Mouse (Mus musculus) MEL (cell line): ENCODE data around the gene P2rx1. TPM values are rescaled to one million over a fixed set of nuclear protein-coding genes. Genes with fewer than 3 reads are reported as not detected.

Source experiments
- DNase-seq: peaks from one replicate; pipeline ENCODE4 v3.0.0; 2011; ENCODE audit warnings: low read depth, low spot score
- H3K27ac ChIP-seq: 2 replicates; pipeline ENCODE4 v1.5.1; 2012; ENCODE audit warnings: low read depth, mild to moderate bottlenecking, control low read depth, low read length, moderate library complexity; ENCODE audit not compliant: control insufficient read depth
- H3K27me3 ChIP-seq, 2 experiments: fragments of 150-350 bp in 1 of 2; sonication (generic) in 1 of 2; 2 replicates each; pipeline ENCODE4 v1.6.1; 2012; ENCODE audit warnings: low read length in 2 of 2, mild to moderate bottlenecking in 2 of 2, improper control_type of control experiment in 1 of 2, moderate library complexity in 1 of 2; ENCODE audit not compliant: insufficient read depth in 2 of 2, control insufficient read depth in 1 of 2
- H3K36me3 ChIP-seq, 2 experiments: 2 replicates each; pipeline ENCODE4 v1.6.1; 2012 to 2014; ENCODE audit warnings: low read length in 2 of 2, improper control_type of control experiment in 1 of 2, inconsistent platforms in 1 of 2, mild to moderate bottlenecking in 1 of 2; ENCODE audit not compliant: insufficient read depth in 2 of 2, control insufficient read depth in 1 of 2
- H3K4me1 ChIP-seq, 2 experiments: fragments of 150-350 bp in 1 of 2; sonication (generic) in 1 of 2; 2 replicates each; pipeline ENCODE4 v1.6.1; 2012; ENCODE audit warnings: low read length in 2 of 2, improper control_type of control experiment in 1 of 2, mild to moderate bottlenecking in 1 of 2; ENCODE audit not compliant: insufficient read depth in 2 of 2, control insufficient read depth in 1 of 2
- H3K4me3 ChIP-seq, 2 experiments: fragments of 150-350 bp in 1 of 2; sonication (generic) in 1 of 2; 2 replicates each; pipeline ENCODE4 v1.5.1; 2012; ENCODE audit warnings: low read depth in 2 of 2, low read length in 2 of 2, mild to moderate bottlenecking in 2 of 2, moderate library complexity in 2 of 2, control low read depth in 1 of 2, improper control_type of control experiment in 1 of 2; ENCODE audit not compliant: control insufficient read depth in 1 of 2, insufficient read depth in 1 of 2
- H3K79me2 ChIP-seq: 2 replicates; pipeline ENCODE4 v1.6.1; 2012; ENCODE audit warnings: mild to moderate bottlenecking, low read length, moderate library complexity; ENCODE audit not compliant: control insufficient read depth, poor library complexity, insufficient read depth
- H3K9ac ChIP-seq: 2 replicates; pipeline ENCODE4 v1.6.1; 2012; ENCODE audit warnings: low read depth, mild to moderate bottlenecking, control low read depth, low read length, moderate library complexity; ENCODE audit not compliant: control insufficient read depth, poor library complexity, severe bottlenecking
- H3K9me3 ChIP-seq: fragments of 150-350 bp; sonication (generic); replicated peaks from 2 replicates; pipeline ENCODE4 v1.6.1; 2012; ENCODE audit warnings: mild to moderate bottlenecking, low read length, improper control_type of control experiment, moderate library complexity; ENCODE audit not compliant: insufficient read depth
- BHLHE40 ChIP-seq: IDR thresholded peaks from 2 replicates; pipeline ENCODE4 v1.6.1; 2012; ENCODE audit warnings: low read depth, mild to moderate bottlenecking, inconsistent platforms, low read length, improper control_type of control experiment, borderline replicate concordance
- CTCF ChIP-seq, 3 experiments: IDR thresholded peaks in 2 of 3; conservative IDR thresholded peaks in 1 of 3; 2 replicates each; pipeline ENCODE4 v1.5.1; 2011 to 2012; ENCODE audit warnings: low read length in 3 of 3, low read depth in 2 of 3, mild to moderate bottlenecking in 2 of 3, improper control_type of control experiment in 1 of 3, inconsistent platforms in 1 of 3, mixed read lengths in 1 of 3, moderate library complexity in 1 of 3; ENCODE audit not compliant: control insufficient read depth in 1 of 3, insufficient read depth in 1 of 3, poor library complexity in 1 of 3, severe bottlenecking in 1 of 3
- E2F4 ChIP-seq: IDR thresholded peaks from 2 replicates; pipeline ENCODE4 v1.6.1; 2011; ENCODE audit warnings: low read depth, low read length, improper control_type of control experiment, borderline replicate concordance
- ELF1 ChIP-seq: IDR thresholded peaks from 2 replicates; pipeline ENCODE4 v1.6.1; 2014; ENCODE audit warnings: low read depth, mild to moderate bottlenecking, inconsistent platforms, low read length, improper control_type of control experiment, moderate library complexity
- EP300 ChIP-seq, 2 experiments: IDR thresholded peaks; 2 replicates each; pipeline ENCODE4 v1.6.1; 2011; ENCODE audit warnings: improper control_type of control experiment in 2 of 2, low read length in 2 of 2, low read depth in 1 of 2, mild to moderate bottlenecking in 1 of 2
- HCFC1 ChIP-seq: IDR thresholded peaks from 2 replicates; pipeline ENCODE4 v1.6.1; 2012; ENCODE audit warnings: low read depth, mild to moderate bottlenecking, inconsistent platforms, low read length, improper control_type of control experiment, moderate library complexity
- JUND ChIP-seq: IDR thresholded peaks from 2 replicates; pipeline ENCODE4 v1.6.1; 2011; ENCODE audit warnings: low read depth, mild to moderate bottlenecking, improper control_type of control experiment, low read length
- MAFK ChIP-seq: IDR thresholded peaks from 2 replicates; pipeline ENCODE4 v1.6.1; 2011; ENCODE audit warnings: low read depth, mild to moderate bottlenecking, low read length, improper control_type of control experiment, borderline replicate concordance
- MAZ ChIP-seq: IDR thresholded peaks from 2 replicates; pipeline ENCODE4 v1.6.1; 2012; ENCODE audit warnings: low read depth, mild to moderate bottlenecking, inconsistent platforms, low read length, improper control_type of control experiment
- MXI1 ChIP-seq: IDR thresholded peaks from 2 replicates; pipeline ENCODE4 v1.6.1; 2011; ENCODE audit warnings: mild to moderate bottlenecking, low read depth, low read length, improper control_type of control experiment
- MYB ChIP-seq: IDR thresholded peaks from 2 replicates; pipeline ENCODE4 v1.6.1; 2011; ENCODE audit warnings: mild to moderate bottlenecking, low read depth, low read length, improper control_type of control experiment
- MYC ChIP-seq: IDR thresholded peaks from 2 replicates; pipeline ENCODE4 v1.6.1; 2011; ENCODE audit warnings: low read depth, mild to moderate bottlenecking, low read length, improper control_type of control experiment, moderate library complexity
- NELFE ChIP-seq: IDR thresholded peaks from 2 replicates; pipeline ENCODE4 v1.6.1; 2011; ENCODE audit warnings: low read depth, low read length, improper control_type of control experiment
- NRF1 ChIP-seq: IDR thresholded peaks from 2 replicates; pipeline ENCODE4 v1.6.1; 2014; ENCODE audit warnings: low read depth, mild to moderate bottlenecking, inconsistent platforms, low read length, improper control_type of control experiment, moderate library complexity; ENCODE audit not compliant: poor library complexity, insufficient read depth, severe bottlenecking
- POLR2AphosphoS5 ChIP-seq: IDR thresholded peaks from 2 replicates; pipeline ENCODE4 v1.6.1; 2012; ENCODE audit warnings: low read depth, borderline replicate concordance, mild to moderate bottlenecking, inconsistent platforms, low read length, moderate library complexity, mixed read lengths
- RAD21 ChIP-seq: IDR thresholded peaks from 2 replicates; pipeline ENCODE4 v1.6.1; 2011; ENCODE audit warnings: mild to moderate bottlenecking, low read depth, low read length, improper control_type of control experiment
- SIN3A ChIP-seq: IDR thresholded peaks from 2 replicates; pipeline ENCODE4 v1.6.1; 2012; ENCODE audit warnings: low read length, improper control_type of control experiment, inconsistent platforms
- SMC3 ChIP-seq: IDR thresholded peaks from 2 replicates; pipeline ENCODE4 v1.6.1; 2011; ENCODE audit warnings: low read depth, low read length, improper control_type of control experiment
- TCF12 ChIP-seq: IDR thresholded peaks from 2 replicates; pipeline ENCODE4 v1.6.1; 2014; ENCODE audit warnings: low read depth, mild to moderate bottlenecking, inconsistent platforms, low read length, improper control_type of control experiment, moderate library complexity
- UBTF ChIP-seq: IDR thresholded peaks from 2 replicates; pipeline ENCODE4 v1.6.1; 2012; ENCODE audit warnings: low read depth, mild to moderate bottlenecking, inconsistent platforms, low read length, improper control_type of control experiment, moderate library complexity, borderline replicate concordance; ENCODE audit not compliant: insufficient read depth
- USF1 ChIP-seq: IDR thresholded peaks from 2 replicates; pipeline ENCODE4 v1.6.1; 2014; ENCODE audit warnings: low read depth, mild to moderate bottlenecking, inconsistent platforms, low read length, improper control_type of control experiment, moderate library complexity
- USF2 ChIP-seq, 2 experiments: IDR thresholded peaks; 2 replicates each; pipeline ENCODE4 v1.6.1; 2011 to 2012; ENCODE audit warnings: improper control_type of control experiment in 2 of 2, low read length in 2 of 2, borderline replicate concordance in 1 of 2, inconsistent platforms in 1 of 2, low read depth in 1 of 2, mild to moderate bottlenecking in 1 of 2; ENCODE audit not compliant: insufficient read depth in 1 of 2
- ZC3H11A ChIP-seq: IDR thresholded peaks from 2 replicates; pipeline ENCODE4 v1.6.1; 2012; ENCODE audit warnings: low read depth, mild to moderate bottlenecking, inconsistent platforms, low read length, improper control_type of control experiment
- ZNF384 ChIP-seq: IDR thresholded peaks from 2 replicates; pipeline ENCODE4 v1.6.1; 2012; ENCODE audit warnings: low read depth, mild to moderate bottlenecking, inconsistent platforms, low read length, improper control_type of control experiment
- polyA plus RNA-seq, 2 experiments: library from polyadenylated mRNA; stranded (reverse) in 1 of 2; unstranded in 1 of 2; fragments of >175 nt in 1 of 2; fragments of >200 nt in 1 of 2; gene quantifications; 2 replicates each; pipeline versions ENCODE4 v1.2.1 to v1.2.4; 2012; ENCODE audit warnings: low replicate concordance in 2 of 2, low read depth in 1 of 2; ENCODE audit not compliant: insufficient read length in 2 of 2, insufficient read depth in 1 of 2, missing spikeins in 1 of 2
- total RNA-seq: library from RNA; depleted of rRNA; stranded (reverse); fragments of 300-350 nt; gene quantifications from 2 replicates; pipeline ENCODE4 v1.2.3, GENCODE M21; 2012

Gene P2rx1
- total and polyA plus RNA-seq, 3 experiments, result 3.0 to 8.1 TPM; not detected in 1

- H3K27me3 ChIP-seq, result no peaks in the 10 kb centered on the region
- DNase-seq, result peak; percentile 90
- H3K9me3 ChIP-seq, result no peaks in the 10 kb centered on the region
- H3K9ac ChIP-seq, result no peak overlapping the region
- no peak overlapping the region for H3K27ac ChIP-seq
- peaks cover 0 to 2% of the 10 kb centered on the region in 2 experiments; a peak in 1 of 4 replicates for H3K36me3 ChIP-seq
- peaks cover 0 to 14% of the 10 kb centered on the region in 2 experiments; a peak in 2 of 4 replicates for H3K4me1 ChIP-seq
- no peaks in the 10 kb centered on the region for H3K79me2 ChIP-seq
- TF ChIP-seq ELF1 (0 out of 2 replicates have a peak, but pooled peaks have one; percentile 36), MXI1 (peak; percentile 47), ZC3H11A (peak; percentile 95), MAZ (no peak), NELFE (peak; percentile 11; the same call in 1 of the 2 replicates), MYB (no peak), EP300 (IDR thresholded peaks at IDR 0.05; ENCODE audit: low read depth in 1 of 2, low read length in 2 of 2) (no peak), HCFC1 (0 out of 2 replicates have a peak, but pooled peaks have one; percentile 36), TCF12 (0 out of 2 replicates have a peak, but pooled peaks have one; percentile 21), CTCF (IDR thresholded peaks at IDR 0.05 in 2 of 3, conservative IDR thresholded peaks at IDR 0.05 in 1 of 3; ENCODE audit: control insufficient read depth in 1 of 3, insufficient read depth in 1 of 3, low read depth in 2 of 3, low read length in 3 of 3, poor library complexity in 1 of 3, severe bottlenecking in 1 of 3) (peak; percentile 71 to 93 (median 81)), RAD21 (peak; percentile 97), E2F4 (no peak), SMC3 (peak; percentile 92), UBTF (no peak), SIN3A (0 out of 2 replicates have a peak, but pooled peaks have one; percentile 31), MAFK (no peak)
- H3K4me3 ChIP-seq, result no peak overlapping the region
Observed at GRCm38 (mm10) chr11:73006377-73006776, 7.5 kb downstream of the P2rx1 start.

DNA sequence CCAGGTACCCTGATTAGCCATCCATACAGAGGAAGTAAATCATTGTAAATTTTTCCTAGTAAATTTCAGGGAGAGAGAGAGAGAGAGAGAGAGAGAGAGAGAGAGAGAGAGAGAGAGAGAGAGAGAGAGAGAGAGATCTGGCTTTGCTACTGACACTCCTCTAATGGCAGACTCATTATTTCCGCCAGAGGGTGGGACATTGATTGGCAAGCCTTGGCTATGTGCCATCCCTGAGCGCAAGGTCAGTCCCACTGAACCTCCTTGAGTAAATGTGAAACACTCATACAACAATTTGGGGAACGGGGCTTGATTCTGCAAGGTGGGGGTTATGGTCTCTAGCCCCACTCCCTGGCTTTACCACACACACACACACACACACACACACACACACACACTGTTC, 8.2 kb downstream of the P2rx1 start:
- no peaks in the 10 kb centered on the region for H3K79me2 ChIP-seq
- DNase-seq, result no peak
- no peaks in the 10 kb centered on the region for H3K27me3 ChIP-seq
- H3K9ac ChIP-seq, result no peak overlapping the region
- H3K36me3 ChIP-seq, result peaks cover 0 to 2% of the 10 kb centered on the region in 2 experiments; a peak in 1 of 4 replicates
- TF ChIP-seq POLR2AphosphoS5, result no peak
- TF ChIP-seq ZNF384, result no peak
- TF ChIP-seq NRF1, result no peak
- TF ChIP-seq USF2 (IDR thresholded peaks at IDR 0.05; ENCODE audit: borderline replicate concordance in 1 of 2, insufficient read depth in 1 of 2, low read depth in 1 of 2, low read length in 2 of 2), result no peak
- TF ChIP-seq EP300 (IDR thresholded peaks at IDR 0.05; ENCODE audit: low read depth in 1 of 2, low read length in 2 of 2), result no peak
- TF ChIP-seq SMC3, result no peak
- TF ChIP-seq JUND, result no peak
- no peak for TF ChIP-seq RAD21
- TF ChIP-seq MAFK, result no peak
- no peak for TF ChIP-seq MYC
- TF ChIP-seq MYB, result no peak
- TF ChIP-seq BHLHE40, result no peak
- no peak for TF ChIP-seq USF1
- no peak for TF ChIP-seq ZC3H11A
- TF ChIP-seq, all 39 proteins: peak for 0
- H3K27ac ChIP-seq, result no peak overlapping the region
- H3K9me3 ChIP-seq, result no peaks in the 10 kb centered on the region
- peaks cover 0 to 14% of the 10 kb centered on the region in 2 experiments; a peak in 2 of 4 replicates for H3K4me1 ChIP-seq
- no peak overlapping the region for H3K4me3 ChIP-seq
